In the genomic region with DNA sequence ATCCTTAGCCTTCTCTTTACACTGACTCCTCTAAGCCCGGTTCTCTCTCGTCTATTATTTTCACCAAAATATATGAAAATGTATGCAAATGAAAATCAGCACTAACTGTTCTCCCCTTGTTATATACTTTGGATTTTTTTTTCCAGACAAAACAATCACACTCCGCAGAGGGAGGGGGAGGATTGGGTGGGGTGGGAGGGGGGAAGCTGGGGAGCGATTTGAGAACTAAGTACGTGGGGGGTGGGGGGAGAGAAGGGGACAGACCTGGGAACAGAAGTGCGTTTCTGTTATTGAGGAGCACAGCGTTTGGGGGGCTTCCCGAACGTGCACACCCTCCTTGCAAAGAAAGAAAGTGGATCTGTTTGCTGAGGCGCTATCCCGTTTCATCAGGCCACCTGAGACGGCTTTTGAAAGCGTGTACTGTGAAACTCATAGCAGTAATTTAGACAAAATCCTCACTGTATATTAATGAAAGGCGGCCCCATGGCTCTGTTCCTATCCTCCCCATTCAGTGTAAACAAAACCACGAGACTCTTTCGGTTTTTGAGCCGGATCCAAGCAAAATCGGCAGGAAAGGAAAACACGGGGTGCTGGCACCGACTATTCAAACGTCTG, we compare ENCODE assay signal across 8 mouse cellular contexts. TPM values are rescaled to one million over a fixed set of nuclear protein-coding genes. Genes with fewer than 3 reads are reported as not detected.
A peak's percentile ranks its signal among the peaks of the same experiment; 100 is the strongest.
DNase-seq lines count a peak whose midpoint lies in the region; ATAC-seq and TF ChIP-seq lines count a peak whose summit lies in the region.
"Had no signal": no experiment of that assay in that cellular context is flagged by ENCODE, and none has a peak within 500 bp of the region (broad histone marks: within the 10 kb centered on the region; RNA-seq: fewer than 3 reads in every experiment).

No protein-coding gene starts in this region.

- H3K36me3 ChIP-seq in liver, adult 2 months (ENCODE audit: control insufficient read depth, insufficient read depth, low read length): no peaks in the 10 kb centered on the region
- no peaks in the 10 kb centered on the region; the same call in 1 of the 2 replicates for H3K36me3 ChIP-seq in forebrain, embryonic 11.5 days (ENCODE audit: control insufficient read depth, insufficient read depth, low read length)
- no peaks in the 10 kb centered on the region for H3K36me3 ChIP-seq in intestine, postnatal 0 days (ENCODE audit: control insufficient read depth, insufficient read depth)
- H3K36me3 ChIP-seq in neural tube, embryonic 11.5 days (ENCODE audit: control insufficient read depth, insufficient read depth, low read length): 0 out of 2 replicates have a peak, but pooled peaks cover 2% of the 10 kb centered on the region

- peak overlapping the region; percentile 98 for H3K4me2 ChIP-seq in forebrain, embryonic 11.5 days (ENCODE audit: low read depth, low read length, severe bottlenecking)
- H3K4me2 ChIP-seq in intestine, postnatal 0 days (replicated peaks; ENCODE audit: low read depth): no peak overlapping the region
- H3K4me2 ChIP-seq in neural tube, embryonic 11.5 days (ENCODE audit: low read depth): peak overlapping the region; percentile 71

- WGBS in liver, adult 2 months: 2% methylated on average over 21 of the region's 21 CpGs
- 0% methylated on average over 21 of the region's 21 CpGs for WGBS in forebrain, embryonic 11.5 days
- WGBS in intestine, postnatal 0 days: under 1% methylated on average over 21 of the region's 21 CpGs
- WGBS in neural tube, embryonic 11.5 days: under 1% methylated on average over 21 of the region's 21 CpGs

- H3K27me3 ChIP-seq in liver, adult 2 months (ENCODE audit: control insufficient read depth, insufficient read depth, low read length): peaks cover 38% of the 10 kb centered on the region
- H3K27me3 ChIP-seq in forebrain, embryonic 11.5 days (ENCODE audit: control insufficient read depth, insufficient read depth, low read length): no peaks in the 10 kb centered on the region; the same call in 1 of the 2 replicates
- peaks cover 96% of the 10 kb centered on the region for H3K27me3 ChIP-seq in intestine, postnatal 0 days (replicated peaks; ENCODE audit: control insufficient read depth, insufficient read depth, low read length)
- H3K27me3 ChIP-seq in neural tube, embryonic 11.5 days (ENCODE audit: control insufficient read depth, insufficient read depth, low read length): peaks cover 19% of the 10 kb centered on the region; the same call in 1 of the 2 replicates

- H3K9ac ChIP-seq in liver, adult 2 months (ENCODE audit: low read depth, low read length): no peak overlapping the region
- H3K9ac ChIP-seq in forebrain, embryonic 11.5 days (ENCODE audit: low read length): peak overlapping the region; percentile 86
- no peak overlapping the region for H3K9ac ChIP-seq in intestine, postnatal 0 days (ENCODE audit: low read depth, low read length)
- H3K9ac ChIP-seq in neural tube, embryonic 11.5 days (ENCODE audit: low read length): peak overlapping the region; percentile 84

- peak; percentile 9 for DNase-seq in liver, adult 2 months (ENCODE audit: extremely low read depth, low read depth, low spot score)
- DNase-seq in liver: no peak
- DNase-seq in forebrain, embryonic 11.5 days (ENCODE audit: low spot score): peak; percentile 78
- DNase-seq in neural tube, embryonic 11.5 days (ENCODE audit: low spot score): peak; percentile 72
- DNase-seq in cerebellum, adult 8-10 months: no peak
- DNase-seq in gastrocnemius, postnatal 36 days: no peak

- intact Hi-C loops in gastrocnemius, postnatal 36 days (cut with DNase I): loop anchor here (10.0 kb wide), 1 partner anchor 798 kb away; no protein-coding TSS in a partner anchor

- TF ChIP-seq POLR2A in liver, adult 2 months (IDR thresholded peaks at IDR 0.05; ENCODE audit: extremely low read depth, insufficient read depth, low read length): no peak

- no peak for ATAC-seq in forebrain, embryonic 11.5 days (replicated peaks; ENCODE audit: low FRiP score)
- ATAC-seq in intestine, postnatal 0 days: no peak
- ATAC-seq in neural tube, embryonic 11.5 days (ENCODE audit: insufficient read depth, low FRiP score, low TSS enrichment): no peak
- ATAC-seq: activated CD4-positive, CD25-positive, alpha-beta regulatory T cell, adult 4 months had no signal

- H3K79me2 ChIP-seq in liver, adult 2 months (ENCODE audit: control insufficient read depth, insufficient read depth, low read length): no peaks in the 10 kb centered on the region

- H3K4me3 ChIP-seq in liver, adult 2 months (ENCODE audit: insufficient read depth, low read depth, low read length): no peak overlapping the region
- H3K4me3 ChIP-seq in forebrain, embryonic 11.5 days (ENCODE audit: low read depth, low read length): peak overlapping the region; percentile 95
- H3K4me3 ChIP-seq in intestine, postnatal 0 days (ENCODE audit: low read depth, low read length): peak overlapping the region; percentile 34; the same call in 1 of the 2 replicates
- H3K4me3 ChIP-seq in neural tube, embryonic 11.5 days (ENCODE audit: low read depth, low read length): peak overlapping the region; percentile 95

- H3K27ac ChIP-seq in liver, adult 2 months (replicated peaks; ENCODE audit: insufficient read depth, low read depth, low read length): no peak overlapping the region
- peak overlapping the region; percentile 97 for H3K27ac ChIP-seq in forebrain, embryonic 11.5 days (ENCODE audit: low read depth, low read length)
- H3K27ac ChIP-seq in intestine, postnatal 0 days (ENCODE audit: low read depth, low read length): no peak overlapping the region
- peak overlapping the region; percentile 98 for H3K27ac ChIP-seq in neural tube, embryonic 11.5 days (ENCODE audit: low read depth, low read length)

- H3K4me1 ChIP-seq in liver, adult 2 months (ENCODE audit: control insufficient read depth, insufficient read depth, low read length): peaks cover 3% of the 10 kb centered on the region; the same call in 1 of the 2 replicates
- H3K4me1 ChIP-seq in forebrain, embryonic 11.5 days (replicated peaks; ENCODE audit: control insufficient read depth, insufficient read depth, low read length): peaks cover 11% of the 10 kb centered on the region
- no peaks in the 10 kb centered on the region for H3K4me1 ChIP-seq in intestine, postnatal 0 days (replicated peaks; ENCODE audit: control insufficient read depth, insufficient read depth, low read length)
- 0 out of 2 replicates have a peak, but pooled peaks cover 3% of the 10 kb centered on the region for H3K4me1 ChIP-seq in neural tube, embryonic 11.5 days (ENCODE audit: control insufficient read depth, insufficient read depth, low read length)

- TF ChIP-seq CTCF in liver, adult 2 months (IDR thresholded peaks at IDR 0.05; ENCODE audit: low read depth, low read length): no peak
- no peak for TF ChIP-seq CTCF in intestine, postnatal 0 days (IDR thresholded peaks at IDR 0.05; ENCODE audit: low read depth)

- H3K9me3 ChIP-seq in forebrain, embryonic 11.5 days (ENCODE audit: control insufficient read depth, low read length): no peaks in the 10 kb centered on the region
- no peaks in the 10 kb centered on the region for H3K9me3 ChIP-seq in intestine, postnatal 0 days (ENCODE audit: control insufficient read depth)
- no peaks in the 10 kb centered on the region for H3K9me3 ChIP-seq in neural tube, embryonic 11.5 days (ENCODE audit: control insufficient read depth, low read length)

RNA-seq across cellular contexts. Expression of a gene that starts 2.4 kb away (rescaled TPM):
- total RNA-seq in liver, adult 2 months (2014; rRNA removed): under 0.01 TPM in 1 of 2 replicates, not detected in the other
- polyA plus RNA-seq in liver, adult 2 months (2012; rRNA removed): not detected in 2 replicates
- 28.5 and 29.3 TPM in 2 replicates for polyA plus RNA-seq in forebrain, embryonic 11.5 days (2014; fragmentation: Nextera tagmentation; extraction: Ambion mirVana)
- 0.14 TPM in 1 of 2 replicates, not detected in the other for polyA plus RNA-seq in intestine, postnatal 0 days (2015; fragmentation: Nextera tagmentation; extraction: Ambion mirVana)
- 11.4 and 11.9 TPM in 2 replicates for polyA plus RNA-seq in neural tube, embryonic 11.5 days (2014; fragmentation: Nextera tagmentation; extraction: Ambion mirVana)
- total RNA-seq in gastrocnemius, postnatal 36 days (2021): not detected

Comparison
In these comparisons a context has a peak if more than half of its experiments do, and no peak if none do; other contexts are left out.
1. DNase-seq: peak in liver, adult 2 months (single experiment), forebrain, embryonic 11.5 days (single experiment) and neural tube, embryonic 11.5 days (single experiment); none in liver (single experiment), cerebellum, adult 8-10 months (single experiment) and gastrocnemius, postnatal 36 days (0 of 2).
2. H3K27ac ChIP-seq: peak in forebrain, embryonic 11.5 days (single experiment) and neural tube, embryonic 11.5 days (single experiment); none in liver, adult 2 months (single experiment) and intestine, postnatal 0 days (single experiment).
3. H3K9ac ChIP-seq: peak in forebrain, embryonic 11.5 days (single experiment) and neural tube, embryonic 11.5 days (single experiment); none in liver, adult 2 months (single experiment) and intestine, postnatal 0 days (single experiment).
4. RNA of a gene that starts 2.4 kb away (polyA plus RNA-seq): 28.5 to 29.3 TPM in forebrain, embryonic 11.5 days and 11.4 to 11.9 TPM in neural tube, embryonic 11.5 days; 0.14 TPM in intestine, postnatal 0 days and not detected in liver, adult 2 months; every median in the first group is over 10 times any median in the second.